Mouse (Mus musculus): ENCODE measurements at regions not wholly inside any gene's neighbourhood (a gene's known extent, or its start where the extent isn't known, plus 50 kb on each side); places are given as distances from the start of the nearest gene placed in this dataset.
"Not testable (repeated sequence)": the region's sequence is repeated elsewhere in the genome, so short reads cannot be mapped to it uniquely, and the experiment has no call there.

DNA sequence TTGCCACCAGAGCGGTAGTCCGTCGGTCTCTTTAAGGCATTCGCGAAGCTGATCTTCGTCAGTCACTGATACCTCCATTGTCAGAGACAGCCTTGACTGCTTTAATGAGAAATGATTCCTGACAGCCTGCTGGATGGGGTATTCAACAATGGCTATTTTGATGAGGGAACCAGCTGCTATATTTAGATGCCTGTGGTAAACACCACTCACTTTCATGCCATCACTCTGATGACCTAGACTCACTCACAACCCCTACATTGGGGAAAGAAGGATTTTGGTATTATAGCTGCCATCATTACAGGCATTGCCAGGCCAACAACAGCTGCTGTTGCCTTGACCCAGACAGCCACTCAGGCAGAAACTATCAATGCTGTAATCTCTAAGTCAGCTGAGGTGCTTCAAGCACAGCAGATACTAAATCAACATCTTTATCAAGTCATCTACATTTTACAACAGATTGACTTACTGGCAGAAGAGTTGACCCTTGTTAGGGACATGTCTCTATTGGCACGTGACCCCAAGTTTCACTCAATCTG, 57.7 kb upstream of the Amn1 start:
- no peak overlapping the region for H3K4me2 ChIP-seq
- H3K4me1 ChIP-seq (replicated peaks), result no peaks in the 10 kb centered on the region
- ATAC-seq (ENCODE audit: low read depth) (no peak), DNase-seq (no peak)
- 85% methylated on average over 7 of the region's 7 CpGs for WGBS (ENCODE audit: insufficient replicate concordance)
- peaks cover 19% of the 10 kb centered on the region for H3K9me3 ChIP-seq (replicated peaks)
- H3K4me3 ChIP-seq (replicated peaks), result no peak overlapping the region
- peaks cover 4% of the 10 kb centered on the region; the same call in 1 of the 2 replicates for H3K36me3 ChIP-seq
- no peak overlapping the region for H3K9ac ChIP-seq
- no peaks in the 10 kb centered on the region for H3K27me3 ChIP-seq
- H3K27ac ChIP-seq, result no peak overlapping the region

DNA sequence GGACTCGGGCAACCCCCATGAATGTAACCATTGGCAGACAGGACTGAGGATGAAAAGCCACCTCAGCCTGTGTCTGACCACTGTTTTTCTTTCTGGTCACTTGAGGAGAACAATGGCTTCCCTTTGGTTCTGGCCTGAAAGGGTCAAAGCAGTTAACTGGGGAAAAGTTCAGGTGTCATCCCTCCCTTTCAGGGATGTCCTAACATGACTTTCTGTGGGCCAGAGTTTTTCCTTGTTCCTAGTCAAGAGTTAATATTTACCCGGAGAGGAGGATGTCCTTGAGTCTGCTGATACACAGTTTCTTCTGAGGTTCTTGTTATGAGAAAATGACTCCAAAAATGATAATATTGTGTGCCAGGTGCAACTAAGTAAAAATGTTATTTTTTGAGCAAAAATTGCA, 57.2 kb upstream of the Amn1 start:
- not testable (repeated sequence) for H3K4me2 ChIP-seq; DNase-seq; H3K36me3 ChIP-seq; H3K9ac ChIP-seq; ATAC-seq (ENCODE audit: low read depth); H3K27me3 ChIP-seq; H3K4me3 ChIP-seq (replicated peaks); H3K4me1 ChIP-seq (replicated peaks); H3K27ac ChIP-seq
- WGBS (ENCODE audit: insufficient replicate concordance), result 72% methylated on average over 2 of the region's 2 CpGs
- H3K9me3 ChIP-seq (replicated peaks), result peaks cover 19% of the 10 kb centered on the region

DNA sequence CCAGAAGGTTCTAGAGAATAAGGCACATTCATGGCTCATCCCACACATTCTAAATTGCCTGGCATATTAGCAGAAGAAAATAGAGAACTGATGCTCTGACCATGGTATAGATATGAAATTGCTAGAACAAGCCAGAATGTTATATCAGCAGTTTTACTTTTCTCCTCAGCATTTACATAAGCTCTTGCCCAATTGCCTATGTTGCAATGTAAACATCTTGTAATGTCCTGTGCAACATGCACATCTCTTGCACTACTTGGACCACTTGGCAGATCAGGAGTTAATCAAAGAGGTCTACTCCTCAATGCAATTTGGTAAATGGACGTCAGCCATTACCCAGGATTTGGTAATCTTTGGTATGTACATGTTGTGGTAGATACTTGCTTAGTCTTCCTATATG, 55.6 kb upstream of the Amn1 start:
- no peak for DNase-seq
- peaks cover 19% of the 10 kb centered on the region for H3K9me3 ChIP-seq (replicated peaks)

DNA sequence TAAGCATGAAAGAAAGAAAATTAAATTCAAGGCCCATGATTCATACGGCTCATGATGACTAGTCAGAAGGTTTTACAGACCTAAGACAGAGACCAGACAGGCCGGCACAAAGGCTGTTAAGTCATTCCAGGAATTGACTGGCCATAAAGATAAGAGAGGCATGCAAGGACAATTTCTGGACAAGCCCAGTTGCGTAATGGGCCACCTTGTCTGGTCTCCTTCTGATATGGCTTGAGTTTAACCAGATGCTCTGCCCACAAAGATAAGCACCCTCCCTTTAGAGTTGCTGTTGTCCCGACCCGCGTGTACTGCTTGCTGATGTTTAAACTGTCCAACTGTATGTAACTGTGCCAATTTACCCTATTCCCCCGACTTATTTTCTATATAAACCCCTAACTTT, 54.9 kb upstream of the Amn1 start:
- Histone ChIP-seq H3K27me3 (no peaks in the 10 kb centered on the region), H3K4me3 (replicated peaks) (no peak overlapping the region), H3K27ac (no peak overlapping the region), H3K9me3 (replicated peaks) (peaks cover 19% of the 10 kb centered on the region), H3K9ac (no peak overlapping the region), H3K4me2 (no peak overlapping the region), H3K4me1 (replicated peaks) (no peaks in the 10 kb centered on the region), H3K36me3 (peaks cover 4% of the 10 kb centered on the region; the same call in 1 of the 2 replicates)
- peak; percentile 70 for ATAC-seq (ENCODE audit: low read depth)
- WGBS (ENCODE audit: insufficient replicate concordance), result 56% methylated on average over 7 of the region's 7 CpGs
- DNase-seq, result no peak

More for the DNA sequence above, 55.6 kb upstream of the Amn1 start:
- Histone ChIP-seq H3K4me3 (replicated peaks) (no peak overlapping the region), H3K27me3 (no peaks in the 10 kb centered on the region), H3K4me1 (replicated peaks) (no peaks in the 10 kb centered on the region), H3K9ac (no peak overlapping the region), H3K4me2 (no peak overlapping the region), H3K36me3 (peaks cover 4% of the 10 kb centered on the region; the same call in 1 of the 2 replicates), H3K27ac (no peak overlapping the region)
- WGBS (ENCODE audit: insufficient replicate concordance), result 54% methylated on average over 1 of the region's 1 CpGs
- ATAC-seq (ENCODE audit: low read depth), result no peak

DNA sequence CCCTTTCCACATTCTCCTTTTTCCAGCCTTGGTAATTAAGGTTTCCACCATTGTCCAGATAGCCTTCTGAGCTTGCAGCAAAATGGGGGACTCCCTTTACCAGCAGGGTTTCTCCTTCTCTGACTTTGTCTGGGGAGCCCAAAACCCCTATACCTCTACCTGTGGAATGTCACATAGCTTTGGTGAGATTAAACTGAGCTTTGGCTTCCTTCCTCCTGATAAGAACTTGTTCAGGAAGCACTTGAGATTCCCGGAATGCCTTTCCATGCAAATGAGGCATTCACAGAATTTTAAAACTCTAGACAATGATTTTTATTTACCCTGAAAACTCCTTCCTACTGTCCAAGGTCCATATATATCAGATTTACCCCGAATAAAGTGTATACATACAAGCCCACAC, 49.8 kb upstream of the Amn1 start:
- no peak for DNase-seq
- 49% methylated on average over 2 of the region's 2 CpGs for WGBS (ENCODE audit: insufficient replicate concordance)
- H3K9ac ChIP-seq, result no peak overlapping the region
- H3K4me2 ChIP-seq, result no peak overlapping the region
- no peaks in the 10 kb centered on the region for H3K36me3 ChIP-seq
- no peak overlapping the region for H3K27ac ChIP-seq
- peaks cover 10% of the 10 kb centered on the region; the same call in 1 of the 2 replicates for H3K9me3 ChIP-seq (replicated peaks)
- peaks cover 11% of the 10 kb centered on the region for H3K4me1 ChIP-seq (replicated peaks)
- H3K27me3 ChIP-seq, result no peaks in the 10 kb centered on the region
- ATAC-seq (ENCODE audit: low read depth), result no peak
- no peak overlapping the region for H3K4me3 ChIP-seq (replicated peaks)
